Mouse (Mus musculus) ES-E14 (cell line): ENCODE results near the gene Gm21970. TPM values are rescaled to one million over a fixed set of nuclear protein-coding genes. Genes with fewer than 3 reads are reported as not detected.

Experiments used
- DNase-seq: peaks from one replicate; pipeline ENCODE4 v3.0.0-alpha.2; 2013; ENCODE audit warnings: low read depth, low spot score
- H3K27ac ChIP-seq: 2 replicates; pipeline ENCODE4 v1.5.1; 2012; ENCODE audit warnings: low read depth, mild to moderate bottlenecking, low read length, moderate library complexity, mixed read lengths; ENCODE audit not compliant: poor library complexity, insufficient read depth, severe bottlenecking
- H3K36me3 ChIP-seq: 2 replicates; pipeline ENCODE4 v1.6.1; 2012; ENCODE audit warnings: mild to moderate bottlenecking, low read length, moderate library complexity, mixed read lengths; ENCODE audit not compliant: control insufficient read depth, poor library complexity, insufficient read depth, severe bottlenecking
- H3K4me1 ChIP-seq, 2 experiments: fragments of 150-350 bp in 1 of 2; sonication (generic) in 1 of 2; 2 replicates each; pipeline ENCODE4 v1.6.1; 2012; ENCODE audit warnings: low read length in 2 of 2, mild to moderate bottlenecking in 1 of 2, mixed read lengths in 1 of 2; ENCODE audit not compliant: control insufficient read depth in 2 of 2, insufficient read depth in 2 of 2, poor library complexity in 1 of 2
- H3K4me3 ChIP-seq, 2 experiments: fragments of 150-350 bp in 1 of 2; sonication (generic) in 1 of 2; 2 replicates each; pipeline ENCODE4 v1.5.1; 2012; ENCODE audit warnings: low read length in 2 of 2, low read depth in 1 of 2, mild to moderate bottlenecking in 1 of 2, mixed read lengths in 1 of 2; ENCODE audit not compliant: insufficient read depth in 1 of 2, poor library complexity in 1 of 2, severe bottlenecking in 1 of 2
- H3K9ac ChIP-seq: 2 replicates; pipeline ENCODE4 v1.6.1; 2012; ENCODE audit warnings: low read depth, mild to moderate bottlenecking, low read length, mixed read lengths; ENCODE audit not compliant: poor library complexity, insufficient read depth, severe bottlenecking
- H3K9me3 ChIP-seq: fragments of 150-350 bp; sonication (generic); 2 replicates; pipeline ENCODE4 v1.6.1; 2012; ENCODE audit warnings: low read depth, mild to moderate bottlenecking, low read length; ENCODE audit not compliant: control insufficient read depth, insufficient read depth
- CHD2 ChIP-seq: IDR thresholded peaks from 2 replicates; pipeline ENCODE4 v1.6.1; 2014; ENCODE audit warnings: mild to moderate bottlenecking, low read depth, low read length, inconsistent platforms
- HCFC1 ChIP-seq: IDR thresholded peaks from 2 replicates; pipeline ENCODE4 v1.6.1; 2012; ENCODE audit warnings: low read length, inconsistent platforms, borderline replicate concordance; ENCODE audit not compliant: insufficient read depth
- MAFK ChIP-seq: IDR thresholded peaks from 2 replicates; pipeline ENCODE4 v1.6.1; 2014; ENCODE audit warnings: mild to moderate bottlenecking, low read depth, low read length, inconsistent platforms; ENCODE audit not compliant: insufficient read depth
- ZC3H11A ChIP-seq: IDR thresholded peaks from 2 replicates; pipeline ENCODE4 v1.6.1; 2012; ENCODE audit warnings: low read depth, mild to moderate bottlenecking, inconsistent platforms, low read length, borderline replicate concordance
- ZNF384 ChIP-seq: IDR thresholded peaks from 2 replicates; pipeline ENCODE4 v1.6.1; 2012; ENCODE audit warnings: low read depth, low read length, inconsistent platforms
- in situ Hi-C, 2 experiments: fragments of 600-800 bp; cut with MboI; formaldehyde crosslinking; loops; one replicate each; pipeline ENCODE4 v1.15.1; 2025; ENCODE audit warnings: low sequenced_read_pairs in 2 of 2, inconsistent platforms in 1 of 2; ENCODE audit not compliant: unreplicated experiment in 2 of 2
- total RNA-seq: library from RNA; depleted of rRNA; stranded (reverse); fragments of 300-350 nt; gene quantifications from 2 replicates; pipeline ENCODE4 v1.2.3, GENCODE M21; 2012

Gene Gm21970
- total RNA-seq, 1 experiment, result not detected

GRCm38 (mm10) chr16:91404828-91405577 is 13.5 kb downstream of the Gm21970 start:
- in situ Hi-C loops, result no loop called here
- Histone ChIP-seq H3K4me3 (no peak overlapping the region), H3K27ac (no peak overlapping the region), H3K36me3 (no peaks in the 10 kb centered on the region), H3K9ac (no peak overlapping the region), H3K4me1 (no peaks in the 10 kb centered on the region), H3K9me3 (no peaks in the 10 kb centered on the region)
- DNase-seq, result no peak
- TF ChIP-seq MAFK (no peak), ZNF384 (0 out of 2 replicates have a peak, but pooled peaks have one; percentile 22), HCFC1 (no peak)

- in situ Hi-C loops, result no loop called here
- H3K4me3 ChIP-seq, result peak within 1 kb of the TSS; percentile 63 to 77
- H3K9ac ChIP-seq, result peak within 1 kb of the TSS; percentile 71
- TF ChIP-seq ZC3H11A, result no peak
- no peak for TF ChIP-seq HCFC1
- TF ChIP-seq ZNF384, result no peak
- TF ChIP-seq MAFK, result no peak
- no peak for TF ChIP-seq CHD2
- no peaks in the 10 kb centered on the region for H3K4me1 ChIP-seq
- no peaks in the 10 kb centered on the region for H3K36me3 ChIP-seq
- H3K27ac ChIP-seq, result no peak within 1 kb of the TSS
- DNase-seq, result no peak
- no peaks in the 10 kb centered on the region for H3K9me3 ChIP-seq
Observed at GRCm38 (mm10) chr16:91405640-91406584, 14.4 kb downstream of the Gm21970 start, which contains the start of gene Il10rb. Gene Il10rb (plus strand): TSS chr16:91406164.

- Histone ChIP-seq H3K36me3 (no peaks in the 10 kb centered on the region), H3K4me1 (no peaks in the 10 kb centered on the region), H3K9ac (peak overlapping the region; percentile 71), H3K4me3 (peak overlapping the region; percentile 63 to 77), H3K27ac (no peak overlapping the region), H3K9me3 (no peaks in the 10 kb centered on the region)
- no peak for DNase-seq
- no peak for TF ChIP-seq CHD2
- TF ChIP-seq ZNF384, result no peak
- no peak for TF ChIP-seq ZC3H11A
- TF ChIP-seq HCFC1, result no peak
- no peak for TF ChIP-seq MAFK
- in situ Hi-C loops, result no loop called here
Observed at GRCm38 (mm10) chr16:91406585-91407220, 15.2 kb downstream of the Gm21970 start.

- no peak for TF ChIP-seq ZC3H11A
- TF ChIP-seq CHD2, result no peak
- no peak for TF ChIP-seq HCFC1
- TF ChIP-seq MAFK, result no peak
- no peaks in the 10 kb centered on the region for H3K36me3 ChIP-seq
- no peak overlapping the region for H3K4me3 ChIP-seq
- H3K9me3 ChIP-seq, result no peaks in the 10 kb centered on the region
- in situ Hi-C loops, result no loop called here
- 0 out of 4 replicates have a peak, but pooled peaks cover 0 to 2% of the 10 kb centered on the region in 2 experiments for H3K4me1 ChIP-seq
- H3K27ac ChIP-seq, result no peak overlapping the region
- no peak overlapping the region for H3K9ac ChIP-seq
- DNase-seq, result no peak
Observed at GRCm38 (mm10) chr16:91413102-91413844, 21.8 kb downstream of the Gm21970 start.
